Mouse (Mus musculus): Measurements from ENCODE around the gene Usp35. TPM values are rescaled to one million over a fixed set of nuclear protein-coding genes. Genes with fewer than 3 reads are reported as not detected.

Gene Usp35
- polyA plus RNA-seq, 1 experiment from 2014 or later, result 3.0 TPM

DNA sequence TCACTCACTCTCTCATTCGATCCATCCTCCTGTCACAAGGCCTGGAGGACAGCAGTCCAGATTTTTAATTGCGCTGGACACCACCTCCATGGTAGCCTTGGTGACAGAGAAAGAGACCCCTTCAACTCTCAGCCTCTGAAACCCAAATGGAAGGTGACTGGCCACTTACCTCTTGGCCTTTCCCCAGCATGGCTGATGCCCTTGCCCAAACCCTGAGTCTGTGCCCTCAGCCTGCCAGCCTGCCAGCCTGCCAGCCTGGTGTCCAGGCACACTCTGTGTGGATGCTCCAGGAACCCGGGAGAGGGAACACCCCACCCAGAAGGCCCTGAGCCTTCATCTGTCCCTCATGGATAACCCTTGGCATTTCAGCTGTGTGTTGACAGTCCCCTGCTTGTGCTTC, 2.1 kb downstream of the Usp35 start:
- 87% methylated on average over 3 of the region's 3 CpGs for WGBS
- no peak for ATAC-seq (ENCODE audit: insufficient number of reproducible peaks, insufficient read depth, low FRiP score, low TSS enrichment)

DNA sequence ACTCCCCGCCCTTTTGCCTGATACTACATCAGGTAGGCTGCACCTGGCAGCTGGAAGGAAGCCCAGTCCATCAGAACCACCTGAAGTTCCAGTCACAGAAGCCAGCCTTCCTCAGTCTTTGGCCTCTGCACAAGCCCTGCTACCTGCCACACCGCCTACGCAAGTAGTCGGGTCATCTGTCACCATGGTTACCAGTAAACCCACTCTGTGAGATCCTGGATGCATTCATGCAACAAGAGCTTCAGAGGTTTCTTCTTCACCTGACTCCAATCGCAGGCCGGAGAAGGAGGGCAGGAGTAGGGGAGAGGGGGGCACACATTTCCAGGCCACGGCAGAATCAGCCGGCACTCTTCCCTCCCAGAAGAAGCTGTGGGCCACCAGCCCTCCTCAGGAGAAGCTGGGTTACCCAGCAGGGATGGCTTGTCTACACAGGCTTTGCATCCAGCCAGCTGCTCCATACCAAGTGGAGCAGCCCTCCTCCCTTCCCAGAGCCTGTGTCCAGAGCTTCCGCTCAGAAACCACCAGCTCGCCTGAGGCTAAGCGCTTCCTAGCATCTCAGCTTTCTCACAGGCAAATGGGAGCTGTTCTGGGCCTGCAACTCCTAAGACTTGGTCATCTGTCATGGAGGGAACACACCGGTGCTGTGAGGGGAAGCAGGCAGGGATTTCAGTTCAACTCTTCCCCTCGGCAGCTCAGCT, 2.8 kb downstream of the Usp35 start:
- 58% methylated on average over 13 of the region's 13 CpGs for WGBS
- H3K9ac ChIP-seq, result no peak overlapping the region
- H3K4me3 ChIP-seq, result no peak overlapping the region
- no peak overlapping the region for H3K4me2 ChIP-seq (replicated peaks)
- H3K36me3 ChIP-seq, result no peaks in the 10 kb centered on the region
- peaks cover 35% of the 10 kb centered on the region for H3K27me3 ChIP-seq
- no peak overlapping the region for H3K27ac ChIP-seq
- no peak for ATAC-seq (ENCODE audit: insufficient number of reproducible peaks, insufficient read depth, low FRiP score, low TSS enrichment)
- no peaks in the 10 kb centered on the region for H3K9me3 ChIP-seq
- H3K4me1 ChIP-seq, result peaks cover 33% of the 10 kb centered on the region

More for the DNA sequence above, 2.1 kb downstream of the Usp35 start:
- no peaks in the 10 kb centered on the region for H3K9me3 ChIP-seq
- H3K36me3 ChIP-seq, result no peaks in the 10 kb centered on the region
- no peak overlapping the region for H3K9ac ChIP-seq
- H3K4me3 ChIP-seq, result no peak overlapping the region
- no peak overlapping the region for H3K27ac ChIP-seq
- peaks cover 33% of the 10 kb centered on the region for H3K4me1 ChIP-seq
- no peak overlapping the region for H3K4me2 ChIP-seq (replicated peaks)
- H3K27me3 ChIP-seq, result peaks cover 29% of the 10 kb centered on the region

DNA sequence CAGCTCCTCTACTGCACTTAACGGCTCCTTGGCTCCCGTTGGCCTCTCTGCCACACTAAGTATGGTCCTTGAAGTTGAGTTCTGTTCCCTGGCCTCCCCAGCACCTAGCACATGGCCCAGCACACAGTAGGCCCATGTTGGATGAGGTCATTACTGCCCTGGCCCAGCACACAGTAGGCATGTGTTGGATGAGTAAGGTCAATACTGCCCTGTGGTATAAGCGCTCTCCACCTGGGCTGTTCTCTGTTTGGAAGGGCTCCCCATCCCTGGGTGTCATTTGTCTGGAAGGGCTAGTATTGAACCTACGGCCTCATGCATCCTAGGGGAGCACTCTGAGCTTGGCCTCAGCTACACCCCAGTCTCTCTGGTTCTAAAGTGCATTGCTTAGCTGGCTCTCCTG, 4.4 kb downstream of the Usp35 start:
- H3K9ac ChIP-seq, result no peak overlapping the region
- WGBS, result 89% methylated on average over 4 of the region's 4 CpGs
- H3K27ac ChIP-seq, result no peak overlapping the region
- no peak for ATAC-seq (ENCODE audit: insufficient number of reproducible peaks, insufficient read depth, low FRiP score, low TSS enrichment)
- peaks cover 25% of the 10 kb centered on the region for H3K4me1 ChIP-seq
- H3K4me3 ChIP-seq, result no peak overlapping the region
- H3K36me3 ChIP-seq, result no peaks in the 10 kb centered on the region
- peaks cover 36% of the 10 kb centered on the region for H3K27me3 ChIP-seq
- H3K4me2 ChIP-seq (replicated peaks), result no peak overlapping the region
- H3K9me3 ChIP-seq, result no peaks in the 10 kb centered on the region

DNA sequence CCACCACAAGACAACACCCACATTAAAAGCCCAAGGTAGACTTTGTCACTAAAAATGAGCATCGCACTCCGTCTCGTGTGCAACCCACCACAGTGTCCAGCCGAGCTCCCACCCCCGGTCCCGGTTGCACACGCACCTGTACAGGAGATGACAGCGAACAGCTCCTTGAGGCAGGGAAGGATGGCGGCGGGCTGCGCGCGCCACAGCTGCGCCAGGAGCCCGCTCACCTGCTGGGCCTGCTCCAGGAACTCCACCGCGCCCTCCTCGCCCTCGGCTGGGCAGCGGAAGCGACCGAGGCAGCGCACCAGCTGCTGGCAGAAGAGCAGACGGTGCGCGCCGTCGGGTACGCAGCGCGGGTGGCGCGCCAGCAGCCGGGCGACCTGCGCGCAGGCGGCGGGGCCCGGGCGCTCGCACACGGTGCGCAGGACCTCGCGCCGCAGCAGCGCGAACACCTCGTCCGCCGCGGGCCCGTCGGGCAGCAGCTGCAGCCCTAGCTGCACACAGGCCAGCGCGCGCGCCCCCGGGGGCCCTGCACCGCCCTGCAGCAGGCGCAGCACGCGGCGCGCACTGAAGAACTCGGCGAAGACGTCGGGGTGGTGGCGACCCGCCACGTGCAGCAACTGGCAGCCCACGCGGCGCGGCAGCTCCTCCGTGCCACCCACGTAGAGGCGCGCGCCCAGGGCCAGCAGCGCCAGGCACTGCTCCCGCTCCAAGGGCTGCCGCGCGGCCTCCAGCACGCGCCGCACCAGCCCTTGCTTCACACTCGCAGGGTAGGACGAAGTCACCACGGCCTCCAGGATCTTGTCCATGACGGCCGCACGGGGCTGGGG, 6.4 kb downstream of the Usp35 start:
- H3K27me3 ChIP-seq, result peaks cover 36% of the 10 kb centered on the region
- H3K27ac ChIP-seq, result no peak overlapping the region
- no peaks in the 10 kb centered on the region for H3K9me3 ChIP-seq
- peak overlapping the region; percentile 61 for H3K4me2 ChIP-seq (replicated peaks)
- WGBS, result 10% methylated on average over 93 of the region's 96 CpGs
- peak overlapping the region; percentile 39 for H3K4me3 ChIP-seq
- ATAC-seq (ENCODE audit: insufficient number of reproducible peaks, insufficient read depth, low FRiP score, low TSS enrichment), result no peak
- no peaks in the 10 kb centered on the region for H3K36me3 ChIP-seq
- H3K9ac ChIP-seq, result 0 out of 2 replicates have a peak overlapping the region, but pooled peaks have one; percentile 10
- peaks cover 16% of the 10 kb centered on the region for H3K4me1 ChIP-seq

DNA sequence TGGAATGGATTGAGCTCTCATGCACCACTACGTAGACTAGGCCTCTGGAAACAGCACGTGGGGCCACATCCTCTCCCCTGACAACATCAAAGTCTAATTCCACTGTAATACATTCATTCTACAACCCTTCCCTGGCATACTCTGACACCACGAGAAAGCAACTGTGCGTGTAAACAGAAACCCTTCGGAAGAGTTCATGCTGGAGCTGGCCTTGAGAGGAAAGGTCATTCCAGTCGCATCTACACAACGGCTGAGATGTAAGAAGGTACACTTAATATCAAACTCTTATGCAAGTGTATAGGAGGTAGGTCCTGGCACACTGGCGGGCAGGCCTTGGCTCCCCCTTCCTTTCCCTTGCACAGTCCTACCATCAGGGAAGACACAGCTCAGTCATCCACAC, 7.5 kb downstream of the Usp35 start:
- Histone ChIP-seq H3K4me1 (peaks cover 13% of the 10 kb centered on the region), H3K4me2 (replicated peaks) (no peak overlapping the region), H3K27me3 (peaks cover 36% of the 10 kb centered on the region), H3K27ac (no peak overlapping the region), H3K36me3 (peaks cover 5% of the 10 kb centered on the region; the same call in 1 of the 2 replicates), H3K9me3 (no peaks in the 10 kb centered on the region), H3K4me3 (no peak overlapping the region), H3K9ac (no peak overlapping the region)
- 91% methylated on average over 8 of the region's 8 CpGs for WGBS
- ATAC-seq (ENCODE audit: insufficient number of reproducible peaks, insufficient read depth, low FRiP score, low TSS enrichment), result no peak

DNA sequence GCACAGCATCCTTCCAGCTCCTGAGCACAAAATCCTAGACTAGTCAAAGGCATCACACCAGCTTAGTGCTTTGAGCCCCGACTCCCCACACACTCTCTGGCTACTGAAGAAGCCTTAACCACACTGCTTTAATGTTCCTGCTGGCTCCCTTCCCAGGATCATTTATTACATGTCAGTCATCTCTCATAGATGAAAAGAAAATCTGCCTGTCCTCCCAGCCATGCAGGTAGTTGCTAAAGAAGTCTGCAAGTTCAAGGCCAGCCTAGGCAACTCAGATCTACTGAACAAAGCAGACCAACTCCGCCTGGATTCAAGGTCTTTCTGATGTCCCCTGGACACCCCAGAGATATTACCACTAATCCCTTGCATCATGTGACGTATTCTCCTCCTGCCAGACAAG, 14.1 kb downstream of the Usp35 start:
- Histone ChIP-seq H3K4me3 (no peak overlapping the region), H3K4me2 (replicated peaks) (no peak overlapping the region), H3K4me1 (no peaks in the 10 kb centered on the region), H3K27me3 (no peaks in the 10 kb centered on the region), H3K27ac (no peak overlapping the region), H3K9ac (no peak overlapping the region), H3K36me3 (peaks cover 19% of the 10 kb centered on the region), H3K9me3 (no peaks in the 10 kb centered on the region)
- ATAC-seq (ENCODE audit: insufficient number of reproducible peaks, insufficient read depth, low FRiP score, low TSS enrichment), result no peak
- 74% methylated on average over 3 of the region's 3 CpGs for WGBS

DNA sequence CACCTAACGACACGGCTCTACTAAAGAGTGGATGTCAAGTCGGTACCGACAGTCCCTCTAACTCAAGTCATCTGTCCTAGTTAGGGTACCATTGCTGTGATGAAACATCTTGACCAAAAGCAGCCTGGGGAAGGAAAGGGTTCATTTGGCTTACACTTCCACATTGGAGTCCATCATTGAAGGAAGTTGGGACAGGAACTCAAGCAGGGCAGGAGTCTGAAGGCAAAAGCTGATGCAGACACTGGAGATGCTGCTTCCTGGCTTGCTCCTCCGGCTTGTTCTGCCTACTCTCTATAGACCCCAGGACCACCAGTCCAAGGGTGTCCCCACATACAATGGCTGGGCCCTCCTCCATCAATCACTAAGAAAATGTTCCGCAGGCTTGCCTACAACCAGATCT, 16.2 kb downstream of the Usp35 start:
- peaks cover 26% of the 10 kb centered on the region for H3K36me3 ChIP-seq

DNA sequence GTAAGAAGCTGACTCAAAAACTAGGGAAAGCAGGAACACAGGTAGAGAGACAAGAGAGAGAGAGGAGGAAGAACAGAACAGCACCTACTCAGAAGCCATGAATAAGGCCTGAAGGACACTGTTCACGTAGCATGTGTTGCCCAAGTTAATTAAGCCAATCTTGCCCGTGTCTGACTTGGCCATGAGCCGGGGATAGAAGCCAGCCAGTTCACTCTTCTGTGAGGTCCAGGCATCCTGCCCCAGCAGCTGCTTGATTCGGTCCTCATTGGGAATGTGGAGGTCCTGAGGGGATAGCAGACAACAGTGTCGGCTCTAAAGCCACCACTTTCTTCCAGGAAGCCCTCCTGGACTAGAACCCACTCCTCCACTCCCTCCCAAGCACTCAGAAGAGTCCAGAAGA, 17.2 kb downstream of the Usp35 start:
- H3K9ac ChIP-seq, result no peak overlapping the region

More for the DNA sequence above, 16.2 kb downstream of the Usp35 start:
- WGBS, result 91% methylated on average over 6 of the region's 6 CpGs
- Histone ChIP-seq H3K9ac (no peak overlapping the region), H3K4me2 (replicated peaks) (no peak overlapping the region), H3K27me3 (no peaks in the 10 kb centered on the region), H3K27ac (no peak overlapping the region), H3K4me3 (no peak overlapping the region), H3K9me3 (no peaks in the 10 kb centered on the region), H3K4me1 (no peaks in the 10 kb centered on the region)
- ATAC-seq (ENCODE audit: insufficient number of reproducible peaks, insufficient read depth, low FRiP score, low TSS enrichment), result no peak

DNA sequence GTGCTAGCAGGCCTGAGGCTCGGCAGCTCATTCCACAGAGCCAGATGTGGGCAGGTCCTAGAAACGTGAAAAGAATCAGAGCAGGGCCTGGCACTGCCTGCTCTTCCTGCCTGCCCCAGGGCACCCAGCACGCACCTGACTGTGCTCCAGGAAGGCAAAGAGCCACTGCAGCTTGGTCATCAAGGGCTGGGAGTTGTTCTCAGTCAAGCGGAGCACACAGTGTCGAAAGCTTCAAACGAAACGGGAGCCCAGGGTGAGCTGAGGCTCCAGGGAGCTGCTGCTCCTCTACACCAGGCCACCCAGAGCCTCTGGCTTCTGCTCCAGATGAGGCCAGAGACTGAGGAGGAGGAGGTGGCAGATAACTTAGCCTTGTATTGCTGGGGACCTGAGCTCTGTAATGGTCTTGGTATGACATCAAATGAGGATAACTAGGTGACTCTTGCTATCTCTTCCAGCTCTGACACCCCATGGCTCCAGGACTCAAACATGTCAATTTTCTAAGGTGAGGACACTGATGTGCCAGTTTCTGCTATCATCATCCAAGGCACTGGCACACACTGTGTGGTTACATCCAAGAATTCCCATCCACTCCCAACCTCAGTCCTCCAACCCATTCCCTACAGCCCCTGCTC, 18.3 kb downstream of the Usp35 start:
- no peak overlapping the region for H3K4me3 ChIP-seq
- peaks cover 42% of the 10 kb centered on the region for H3K36me3 ChIP-seq
- no peak overlapping the region for H3K27ac ChIP-seq
- no peaks in the 10 kb centered on the region for H3K4me1 ChIP-seq
- no peak overlapping the region for H3K9ac ChIP-seq
- H3K9me3 ChIP-seq, result no peaks in the 10 kb centered on the region
- no peak for ATAC-seq (ENCODE audit: insufficient number of reproducible peaks, insufficient read depth, low FRiP score, low TSS enrichment)
- no peak overlapping the region for H3K4me2 ChIP-seq (replicated peaks)
- H3K27me3 ChIP-seq, result no peaks in the 10 kb centered on the region
- 72% methylated on average over 7 of the region's 7 CpGs for whole genome bisulfite sequencing

More for the DNA sequence above, 17.2 kb downstream of the Usp35 start:
- no peaks in the 10 kb centered on the region for H3K9me3 ChIP-seq
- ATAC-seq (ENCODE audit: insufficient number of reproducible peaks, insufficient read depth, low FRiP score, low TSS enrichment), result no peak
- WGBS, result 86% methylated on average over 5 of the region's 5 CpGs
- H3K4me2 ChIP-seq (replicated peaks), result no peak overlapping the region
- no peaks in the 10 kb centered on the region for H3K4me1 ChIP-seq
- no peak overlapping the region for H3K4me3 ChIP-seq
- no peak overlapping the region for H3K27ac ChIP-seq
- H3K36me3 ChIP-seq, result peaks cover 32% of the 10 kb centered on the region
- no peaks in the 10 kb centered on the region for H3K27me3 ChIP-seq

DNA sequence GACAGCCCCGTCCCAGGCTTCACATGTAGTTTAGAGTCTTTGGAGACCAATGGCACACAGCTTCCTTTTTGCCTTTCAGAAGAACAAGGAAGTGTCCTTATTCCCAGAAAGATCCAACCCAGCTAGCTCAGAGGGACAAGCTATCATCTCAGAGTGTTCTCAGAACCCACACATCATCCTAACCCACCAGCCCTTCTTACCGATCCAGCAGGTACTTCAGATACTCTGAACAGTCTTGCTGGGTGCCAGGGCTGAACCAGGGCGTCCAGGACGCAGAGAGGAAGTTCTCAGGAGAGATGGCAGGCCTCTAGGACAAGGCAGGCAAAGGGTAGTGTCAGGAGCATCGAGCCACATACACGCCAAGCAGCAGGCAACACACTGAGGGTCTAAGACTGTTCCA, 19.0 kb downstream of the Usp35 start:
- H3K27me3 ChIP-seq, result no peaks in the 10 kb centered on the region
- no peaks in the 10 kb centered on the region for H3K9me3 ChIP-seq
- no peak overlapping the region for H3K4me2 ChIP-seq (replicated peaks)
- H3K36me3 ChIP-seq, result peaks cover 46% of the 10 kb centered on the region
- no peak for ATAC-seq (ENCODE audit: insufficient number of reproducible peaks, insufficient read depth, low FRiP score, low TSS enrichment)
- H3K27ac ChIP-seq, result no peak overlapping the region
- no peak overlapping the region for H3K9ac ChIP-seq
- no peaks in the 10 kb centered on the region for H3K4me1 ChIP-seq
- WGBS, result 85% methylated on average over 6 of the region's 6 CpGs
- no peak overlapping the region for H3K4me3 ChIP-seq

DNA sequence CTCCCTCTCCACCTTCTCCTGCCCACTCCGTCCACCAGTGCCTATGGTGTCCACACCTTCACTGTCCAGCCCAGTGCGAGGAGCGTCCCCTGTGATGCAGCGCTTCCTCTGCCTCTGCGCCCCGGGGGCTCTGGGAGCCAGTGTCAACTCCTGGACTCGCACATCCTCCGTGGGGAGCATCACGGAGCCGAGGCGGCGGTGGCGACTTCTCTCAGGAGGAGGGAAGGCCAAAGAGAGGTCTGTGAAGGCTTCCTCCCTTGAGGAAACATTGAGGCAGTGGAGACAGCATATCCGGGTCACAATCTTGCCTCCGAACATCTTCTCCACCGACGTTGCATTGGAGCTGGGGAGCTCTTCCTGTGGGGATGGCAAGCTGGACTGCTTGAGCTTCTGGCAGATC, 19.6 kb downstream of the Usp35 start:
- H3K9me3 ChIP-seq, result no peaks in the 10 kb centered on the region
- H3K27ac ChIP-seq, result no peak overlapping the region
- H3K9ac ChIP-seq, result no peak overlapping the region
- H3K4me2 ChIP-seq (replicated peaks), result no peak overlapping the region
- no peak overlapping the region for H3K4me3 ChIP-seq
- no peaks in the 10 kb centered on the region for H3K4me1 ChIP-seq
- WGBS, result 81% methylated on average over 17 of the region's 17 CpGs
- H3K27me3 ChIP-seq, result no peaks in the 10 kb centered on the region
- peaks cover 45% of the 10 kb centered on the region for H3K36me3 ChIP-seq
- no peak for ATAC-seq (ENCODE audit: insufficient number of reproducible peaks, insufficient read depth, low FRiP score, low TSS enrichment)

DNA sequence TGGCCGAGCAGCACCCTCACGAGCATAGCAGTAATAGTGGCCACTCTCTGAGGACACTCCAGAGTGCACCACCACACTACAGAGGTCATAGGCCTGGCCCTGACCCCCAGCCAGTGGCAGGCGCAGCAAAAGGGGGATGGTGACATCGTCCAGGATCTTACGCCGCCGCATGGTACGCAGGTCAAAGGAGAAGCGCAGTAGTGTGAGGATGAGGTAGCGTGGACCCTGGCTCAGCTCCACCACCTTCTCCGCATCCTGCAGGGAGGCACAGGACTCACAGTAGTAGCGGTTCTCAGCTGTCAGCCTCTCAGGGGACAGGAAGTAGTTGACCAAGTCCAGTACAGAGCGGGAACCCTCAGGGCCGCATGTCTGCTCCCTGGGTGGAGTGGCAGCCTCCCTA, 20.2 kb downstream of the Usp35 start:
- Histone ChIP-seq H3K27me3 (no peaks in the 10 kb centered on the region), H3K4me3 (no peak overlapping the region), H3K36me3 (peaks cover 42% of the 10 kb centered on the region), H3K27ac (no peak overlapping the region), H3K9ac (no peak overlapping the region), H3K4me2 (replicated peaks) (no peak overlapping the region), H3K4me1 (no peaks in the 10 kb centered on the region), H3K9me3 (no peaks in the 10 kb centered on the region)
- no peak for ATAC-seq (ENCODE audit: insufficient number of reproducible peaks, insufficient read depth, low FRiP score, low TSS enrichment)
- WGBS, result 90% methylated on average over 14 of the region's 14 CpGs
